Mouse (Mus musculus) embryonic fibroblast, embryonic 13.5 days (primary cell): ENCODE results near the gene Ypel4.

Source experiments
- CTCF ChIP-seq: IDR thresholded peaks from 2 replicates; pipeline ENCODE4 v1.5.1; 2011; ENCODE audit warnings: mild to moderate bottlenecking, control low read depth, low read length, moderate library complexity, borderline replicate concordance; ENCODE audit not compliant: insufficient read depth
- POLR2A ChIP-seq: IDR thresholded peaks from 2 replicates; pipeline ENCODE4 v1.6.1; 2011; ENCODE audit warnings: low read depth, mild to moderate bottlenecking, control low read depth, low read length, moderate library complexity

DNA sequence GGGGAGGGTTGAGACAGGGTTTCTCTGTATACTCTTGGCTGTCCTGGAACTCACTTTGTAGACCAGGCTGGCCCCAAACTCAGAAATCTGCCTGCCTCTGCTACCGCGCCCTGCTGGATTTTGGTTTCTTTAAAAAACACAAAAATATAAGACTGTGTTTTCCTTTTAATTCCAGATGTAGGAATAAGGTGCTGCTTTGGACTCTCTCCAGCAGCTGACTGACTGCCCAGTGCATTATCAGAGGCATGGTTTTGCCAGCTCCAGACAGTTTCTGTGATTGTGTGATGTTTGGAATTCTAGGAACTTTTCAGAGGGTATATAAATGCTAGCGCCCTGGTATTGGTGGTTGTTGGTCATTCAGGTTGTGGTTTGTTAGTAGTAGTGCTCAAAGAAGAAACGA is 16.5 kb upstream of the Ypel4 start:
- no peak for TF ChIP-seq CTCF
- no peak for TF ChIP-seq POLR2A
